ENCODE assay signal across 20 mouse cellular contexts in genomic region chr5:64235250-64235649, GRCm38 (mm10).
DNase-seq lines count a peak whose midpoint lies in the region; ATAC-seq and TF ChIP-seq lines count a peak whose summit lies in the region.
"Had no signal": no experiment of that assay in that cellular context is flagged by ENCODE, and none has a peak within 500 bp of the region (broad histone marks: within the 10 kb centered on the region; RNA-seq: fewer than 3 reads in every experiment).

No protein-coding gene starts in this region.

- intact Hi-C loops in gastrocnemius, adult 2 months (cut with DNase I), result no loop called here

- no peak for TF ChIP-seq CTCF in gastrocnemius, adult 2 months (IDR thresholded peaks at IDR 0.05)

- no peak for DNase-seq in gastrocnemius, adult 2 months
- DNase-seq in gastrocnemius, adult 18-20 months (ENCODE audit: low spot score), result no peak
- peak; percentile 62 for DNase-seq in kidney, adult 9 months
- DNase-seq in kidney, adult 18-20 months, result no peak
- peak; percentile 30 to 53 for DNase-seq in kidney, postnatal 36 days
- no peak for DNase-seq in kidney, adult 11 months
- DNase-seq: adrenal gland, postnatal 14 days; B cell, adult 2 months; cerebellum, adult 11-12 months; cerebellum, adult 9-10 months; cerebellum, postnatal 25 days; gastrocnemius, postnatal 14 days; heart, postnatal 36 days had no signal

- ATAC-seq in activated CD4-positive, CD25-positive, alpha-beta regulatory T cell, adult 4 months, result no peak
- ATAC-seq: CD4-positive, CD25-positive, alpha-beta regulatory T cell, adult 4 months; forebrain, embryonic 15.5 days; hindbrain, postnatal 0 days had no signal

- H3K27ac ChIP-seq in gastrocnemius, adult 2 months, result peak overlapping the region; percentile 28; the same call in 1 of the 2 replicates
- H3K27ac ChIP-seq: embryonic facial prominence, embryonic 12.5 days; forebrain, embryonic 15.5 days; heart, embryonic 13.5 days; hindbrain, embryonic 12.5 days; hindbrain, postnatal 0 days had no signal

- no peak overlapping the region for H3K4me3 ChIP-seq in gastrocnemius, adult 2 months
- H3K4me3 ChIP-seq: embryonic facial prominence, embryonic 12.5 days; forebrain, embryonic 15.5 days; heart, embryonic 13.5 days; hindbrain, embryonic 12.5 days had no signal

Comparison
In these comparisons a context has a peak if more than half of its experiments do, and no peak if none do; other contexts are left out.
1. DNase-seq: peak in kidney, adult 9 months (single experiment) and kidney, postnatal 36 days (2 of 2); none in gastrocnemius, adult 2 months (single experiment), gastrocnemius, adult 18-20 months (single experiment), kidney, adult 18-20 months (single experiment) and kidney, adult 11 months (single experiment).